Mouse (Mus musculus) neural tube, embryonic 10.5 days (tissue): Measurements from ENCODE around the gene Shcbp1l.

Experiments used
- DNase-seq: peaks from one replicate; pipeline ENCODE4 v3.0.0-alpha.2; 2017; ENCODE audit warnings: low spot score; ENCODE audit errors: extremely low spot score

Shcbp1l gene

DNA sequence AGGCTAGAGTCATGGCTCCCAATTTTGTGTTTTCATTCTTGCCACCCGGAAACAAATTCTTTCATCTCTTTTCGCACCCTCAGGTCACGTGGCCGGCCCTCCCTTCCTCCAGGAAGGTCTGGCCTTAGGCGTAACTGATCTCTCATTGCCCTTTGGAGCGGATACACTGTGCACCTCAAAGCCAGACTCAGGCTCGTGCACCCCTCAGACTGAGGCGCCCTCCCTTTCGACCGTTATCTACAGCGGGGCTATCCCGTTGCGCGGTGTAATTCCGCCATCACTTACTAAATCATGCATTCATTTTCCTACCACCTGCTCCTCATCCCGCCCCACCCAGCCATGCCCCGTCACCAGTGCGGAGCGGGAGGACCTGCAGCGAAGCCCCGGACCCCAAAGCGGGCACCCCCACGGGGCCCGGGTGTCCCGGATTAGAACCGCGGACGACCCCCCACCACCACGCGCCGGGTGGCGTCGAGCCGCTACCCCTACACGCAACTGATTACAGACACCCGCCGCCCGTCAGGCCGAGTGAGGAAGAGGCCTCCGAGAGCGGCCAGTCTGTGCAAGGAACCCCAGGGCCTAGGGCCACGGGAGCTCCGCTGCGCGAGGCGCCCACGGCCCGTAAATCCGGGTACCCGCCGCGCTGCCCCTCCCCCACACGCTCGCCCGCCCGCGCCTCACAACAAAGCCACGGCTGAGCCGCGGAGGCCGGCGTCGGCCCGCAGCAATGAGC is 62.0 kb downstream of the Shcbp1l start:
- peak; percentile 66 for DNase-seq

DNA sequence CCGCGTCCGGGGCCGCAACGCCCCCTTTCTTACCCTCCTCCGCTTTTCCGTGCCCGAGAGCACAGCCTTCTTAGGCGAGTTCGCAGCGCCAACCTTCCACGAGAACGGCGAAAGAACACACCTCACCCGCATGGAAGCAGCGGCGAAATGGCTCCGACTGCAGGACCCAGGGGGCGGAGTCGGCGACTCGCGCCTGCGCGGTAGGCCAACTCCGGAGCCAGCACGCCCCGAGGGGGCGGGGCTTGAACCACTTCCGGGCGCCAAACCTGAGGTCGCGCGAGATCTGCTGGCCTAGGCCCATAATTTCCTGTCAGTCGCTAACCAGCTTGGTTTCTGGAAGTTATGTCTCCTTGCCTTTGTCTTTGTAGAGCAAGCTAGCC is 62.5 kb downstream of the Shcbp1l start, which contains the start of gene Dhx9:
Gene Dhx9, minus strand, starts transcription at position 161 of the 380 bp plus-strand sequence.
- DNase-seq, result peak; percentile 98

DNA sequence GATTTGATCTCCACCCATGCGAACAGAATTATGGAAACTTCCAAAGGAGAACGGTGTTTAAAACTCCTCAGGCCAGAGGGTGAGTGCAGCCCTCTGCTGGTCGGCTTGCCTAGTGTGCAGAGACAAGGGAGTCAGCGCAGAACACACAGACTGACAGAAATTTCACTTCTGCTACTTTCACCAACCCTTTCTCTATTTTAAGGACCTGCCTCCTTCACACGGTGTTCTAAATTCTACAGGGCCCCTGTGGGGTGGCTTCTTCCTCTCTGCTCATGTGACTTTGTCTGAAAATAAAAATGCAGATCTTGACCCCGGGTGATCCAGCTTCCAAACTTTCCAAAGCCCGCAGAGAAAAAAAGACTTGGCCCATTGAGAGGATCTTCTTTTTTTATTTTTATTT is 64.2 kb downstream of the Shcbp1l start:
- no peak for DNase-seq

DNA sequence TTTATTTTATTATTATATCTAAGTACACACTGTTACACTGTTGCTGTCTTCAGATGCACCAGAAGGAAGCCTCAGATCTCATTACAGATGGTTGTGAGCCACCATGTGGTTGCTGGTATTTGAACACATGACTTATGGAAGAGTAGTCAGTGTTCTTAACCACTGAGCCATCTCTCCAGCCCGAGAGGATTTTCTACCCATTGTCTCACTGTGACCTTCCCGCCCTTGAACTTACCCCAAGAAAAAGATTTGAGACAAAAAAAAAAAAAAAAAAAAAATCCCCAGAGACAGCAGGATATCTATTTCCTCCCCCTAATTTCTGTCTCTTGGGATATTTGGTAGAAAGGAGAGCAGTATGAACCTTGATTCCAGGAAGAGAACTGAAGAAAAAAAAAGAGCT is 64.6 kb downstream of the Shcbp1l start:
- no peak for DNase-seq

DNA sequence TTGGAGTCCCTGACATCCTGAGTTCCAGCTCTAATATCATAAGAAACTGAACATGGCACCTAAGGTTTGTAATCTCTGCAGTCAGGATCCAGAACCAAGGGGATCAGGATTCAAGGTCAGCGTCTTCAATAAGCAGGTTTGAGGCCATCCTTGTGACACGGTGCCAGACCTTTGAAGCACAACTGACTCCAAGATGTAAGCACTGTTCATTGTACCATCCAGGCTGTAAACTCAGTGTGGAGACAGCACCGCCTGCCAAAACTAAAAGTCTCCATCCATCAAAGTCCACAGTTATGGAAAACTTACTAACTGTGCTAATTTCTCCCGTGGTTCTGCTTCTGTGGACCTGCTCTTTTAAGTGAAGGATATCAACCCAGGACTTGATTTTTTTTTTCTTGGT is 65.0 kb downstream of the Shcbp1l start:
- DNase-seq, result no peak

DNA sequence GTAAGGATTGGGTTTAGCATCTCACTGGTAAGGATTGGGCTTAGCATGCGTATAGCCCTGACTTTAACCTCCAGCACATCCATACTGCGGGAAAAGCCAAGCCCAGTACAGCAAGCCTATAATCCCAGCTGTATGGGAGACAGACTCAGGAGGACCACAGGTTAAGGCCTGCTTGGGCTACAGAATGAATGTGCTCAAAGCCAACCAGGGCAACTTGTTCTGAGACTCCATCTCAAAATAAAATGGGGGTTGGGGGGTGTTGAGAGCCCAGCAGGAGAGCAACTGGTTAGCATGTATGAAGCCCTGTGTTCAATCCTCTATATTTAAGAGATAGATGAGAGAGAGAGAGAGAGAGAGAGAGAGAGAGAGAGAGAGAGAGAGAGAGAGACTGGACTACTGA is 66.4 kb downstream of the Shcbp1l start:
- DNase-seq, result no peak

DNA sequence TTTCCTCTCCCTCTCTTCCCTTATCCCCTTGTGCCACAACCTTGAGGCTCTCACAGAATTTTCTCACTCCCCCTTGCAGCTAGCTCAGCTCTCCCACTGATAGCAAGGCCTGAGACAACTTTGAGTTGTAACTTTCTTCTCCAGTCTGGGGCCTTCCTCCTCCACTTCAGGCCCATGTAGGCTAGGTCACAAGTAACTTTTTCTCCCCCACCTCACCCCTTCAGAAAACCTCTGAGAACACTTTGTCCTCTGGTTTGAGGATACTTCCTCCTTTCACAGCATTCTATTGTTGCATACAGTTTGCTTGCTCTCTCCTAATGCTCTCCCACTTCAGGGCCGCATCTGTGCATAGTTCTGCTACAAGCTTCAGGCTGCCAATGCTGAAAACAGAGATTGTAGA is 66.9 kb downstream of the Shcbp1l start:
- DNase-seq, result no peak

DNA sequence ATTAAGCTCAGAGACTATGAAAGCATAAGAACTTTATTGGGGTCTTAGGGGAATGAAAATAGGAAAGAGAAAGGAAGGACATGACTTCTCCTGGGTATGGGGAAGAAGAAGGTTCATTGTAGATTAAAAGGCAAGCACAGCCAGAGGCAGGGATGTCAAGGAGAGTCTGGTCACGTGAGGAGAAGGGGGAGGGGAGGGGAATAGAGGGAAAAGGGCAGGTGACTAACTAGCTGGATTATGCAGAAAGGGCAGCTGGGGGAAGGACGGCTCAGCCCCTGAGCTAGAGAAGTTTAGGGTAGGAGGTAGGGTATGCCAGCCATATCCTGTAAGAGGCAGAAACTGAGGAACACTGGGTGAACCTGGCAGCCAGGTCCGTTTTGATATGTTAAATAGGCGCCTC is 68.4 kb downstream of the Shcbp1l start:
- no peak for DNase-seq

DNA sequence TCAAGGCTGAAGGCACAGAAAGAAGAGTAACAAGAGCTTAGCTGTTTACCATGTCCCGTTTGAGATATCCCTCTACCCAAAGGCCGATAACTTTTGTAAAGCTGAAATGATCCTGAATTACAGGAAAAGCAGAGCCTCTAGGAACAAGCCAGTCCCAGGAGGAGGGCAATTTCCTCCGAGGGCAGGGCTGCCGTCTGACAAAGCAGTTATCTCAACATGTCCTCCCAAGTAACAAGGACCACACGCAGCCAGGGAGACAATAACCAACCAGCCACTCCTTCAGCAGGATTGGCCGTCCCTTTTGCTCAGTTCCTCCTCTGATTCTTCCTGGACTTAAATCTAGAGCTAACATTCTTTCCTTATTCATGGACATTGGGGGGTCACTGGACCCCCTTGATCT is 69.0 kb downstream of the Shcbp1l start:
- no peak for DNase-seq

DNA sequence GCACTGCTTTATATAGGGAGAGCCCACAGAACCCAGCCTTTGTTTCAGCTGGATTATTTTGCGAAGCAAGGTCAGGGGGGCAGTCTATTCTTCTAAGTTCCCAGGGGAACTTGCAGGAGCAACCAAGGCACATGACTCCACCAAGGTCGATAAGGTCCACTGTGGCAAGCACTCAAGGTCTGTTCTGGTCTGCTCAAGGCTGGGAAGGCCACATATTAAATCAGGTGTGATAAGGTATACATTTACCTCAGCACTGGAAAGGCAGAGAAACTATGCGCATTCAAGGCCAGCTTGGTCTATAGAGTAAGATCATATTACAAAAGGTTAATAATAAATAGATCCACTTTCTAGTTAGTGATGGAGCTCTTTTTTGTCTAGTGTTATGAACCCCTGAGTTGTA is 71.1 kb downstream of the Shcbp1l start:
- DNase-seq, result no peak

DNA sequence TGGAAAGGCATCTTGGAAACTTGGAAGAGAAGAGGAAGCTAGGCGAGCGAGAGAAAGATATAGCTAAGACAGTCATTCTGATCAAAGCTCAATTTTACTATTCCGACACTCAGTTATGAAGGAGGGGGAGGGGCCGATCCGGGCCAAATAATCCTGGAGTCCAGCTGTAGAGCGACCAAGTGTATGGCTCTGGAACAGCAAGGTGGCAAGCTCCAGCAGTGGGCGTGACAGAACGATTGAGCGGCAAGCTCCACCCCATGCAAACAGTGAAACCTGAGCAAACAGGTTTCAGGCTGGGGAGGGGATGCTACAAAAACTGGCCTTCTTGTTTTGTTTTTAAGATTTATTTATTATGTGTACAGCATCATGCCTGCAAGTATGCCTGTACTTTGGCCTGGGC is 75.1 kb downstream of the Shcbp1l start:
- DNase-seq, result no peak

DNA sequence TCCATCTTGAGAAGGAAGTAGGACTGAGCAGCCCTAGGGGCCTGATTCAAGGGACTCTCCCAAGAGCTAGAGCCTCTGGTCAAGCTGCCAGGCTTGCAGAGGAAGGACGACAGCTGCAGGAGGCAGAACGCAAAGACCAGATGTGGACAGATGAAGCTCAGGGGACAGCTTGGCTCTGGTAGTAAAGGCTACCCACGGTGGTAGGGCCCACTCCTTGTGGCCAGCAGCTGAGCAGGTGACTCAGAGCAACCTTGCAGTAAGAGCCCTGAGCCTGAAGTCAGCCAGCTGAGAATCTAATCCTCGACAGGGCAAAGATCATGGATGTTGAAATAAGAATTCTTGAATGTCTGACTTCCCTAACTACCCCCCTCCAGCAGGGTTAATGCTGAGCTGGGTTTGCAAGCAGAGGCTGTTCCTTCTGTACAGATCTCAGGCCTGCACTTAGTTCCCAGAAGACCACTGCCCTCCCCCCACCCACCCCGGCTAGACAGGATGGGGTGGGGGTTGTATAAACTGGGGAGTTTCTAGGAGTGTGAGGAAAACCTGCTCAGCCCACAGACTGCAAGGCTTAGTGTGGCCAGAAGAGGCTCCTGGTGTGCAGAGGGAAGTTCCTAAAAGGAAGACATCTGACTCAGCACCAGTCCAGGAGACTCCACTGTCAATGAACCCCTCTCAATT is 76.8 kb downstream of the Shcbp1l start:
- no peak for DNase-seq
